Mouse (Mus musculus) ES-Bruce4 (cell line): Measurements from ENCODE around the gene Tshz2.

Experiments
- CTCF ChIP-seq: IDR thresholded peaks from one replicate; pipeline ENCODE4 v1.8.1; 2011; ENCODE audit warnings: low read depth, low read length
- EP300 ChIP-seq: IDR thresholded peaks from 2 replicates; pipeline ENCODE4 v1.6.1; 2011; ENCODE audit warnings: low read depth, low read length; ENCODE audit not compliant: insufficient read depth
- POLR2A ChIP-seq: IDR thresholded peaks from one replicate; pipeline ENCODE4 v1.8.1; 2011; ENCODE audit warnings: low read length; ENCODE audit not compliant: insufficient read depth

- no peak for TF ChIP-seq CTCF
- TF ChIP-seq POLR2A: no peak
- TF ChIP-seq EP300: no peak
These were observed 54.1 kb downstream of the Tshz2 start for GRCm38 (mm10) chr2:169686697-169687430.
